Mouse (Mus musculus): ENCODE data around the gene Grm1. TPM values are rescaled to one million over a fixed set of nuclear protein-coding genes. Genes with fewer than 3 reads are reported as not detected.

The Grm1 gene
- polyA plus RNA-seq, 1 experiment from 2014 or later, result not detected

DNA sequence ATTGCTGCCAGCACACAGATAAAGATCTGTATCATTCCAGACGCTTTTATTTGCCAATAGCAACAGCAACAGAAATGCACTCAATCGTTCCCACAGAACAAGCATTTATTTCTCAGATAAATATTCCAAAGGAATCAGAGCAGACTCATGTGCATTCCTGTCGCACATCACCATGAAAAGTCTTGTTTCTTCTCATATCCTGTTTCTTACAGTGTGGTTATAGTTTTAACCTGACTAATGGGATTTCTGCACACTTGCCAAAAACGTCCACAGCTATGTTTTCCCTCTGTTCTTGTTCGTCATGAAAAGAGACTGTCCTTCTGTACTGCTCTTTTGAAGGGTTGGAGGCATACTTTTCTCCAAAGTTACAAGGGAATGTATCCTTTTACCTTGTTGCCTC, 217.4 kb downstream of the Grm1 start:
- H3K4me2 ChIP-seq (ENCODE audit: low read length), result no peak overlapping the region
- 57% methylated on average over 5 of the region's 5 CpGs for WGBS

DNA sequence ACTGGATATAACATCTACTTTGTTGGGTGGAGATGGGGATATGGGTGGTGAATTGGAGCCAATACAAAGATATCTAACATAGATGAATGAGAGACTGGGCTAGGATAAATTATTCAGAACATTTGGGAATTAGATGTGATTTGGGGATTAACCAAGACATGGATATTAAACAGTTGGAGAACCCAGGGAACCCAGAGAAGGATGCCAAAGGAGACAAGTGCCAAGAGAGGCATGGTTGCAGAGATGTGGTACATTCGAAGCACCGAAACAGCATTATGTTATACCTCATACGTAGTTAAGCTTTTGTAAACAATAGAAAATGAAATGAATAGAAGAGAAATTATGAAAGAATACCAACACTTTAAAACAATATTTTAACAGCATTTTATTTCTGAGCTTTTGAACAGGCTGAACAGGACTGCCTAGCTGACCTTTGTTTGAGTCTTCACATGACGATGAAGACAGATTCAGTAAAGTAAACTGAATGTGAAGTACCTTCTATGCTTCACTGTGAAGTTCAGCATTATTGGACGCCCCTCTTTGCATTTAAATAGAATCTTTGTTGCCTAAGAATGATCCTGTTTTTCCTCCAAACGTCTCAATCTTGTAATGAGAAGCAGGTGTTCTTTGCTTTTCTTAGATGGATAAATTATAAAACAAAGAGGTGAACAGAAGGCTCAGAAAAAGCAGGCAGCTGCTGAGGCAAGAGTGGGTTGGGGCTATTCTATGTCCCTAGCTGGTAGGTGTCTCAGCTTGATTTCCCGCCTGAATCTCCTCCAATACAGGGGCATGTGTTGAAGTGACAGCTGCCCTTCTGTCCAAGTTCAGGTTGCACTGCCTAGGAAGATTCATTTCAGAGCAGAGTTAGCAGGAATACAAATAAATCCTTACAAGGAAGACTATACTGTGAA, 234.5 kb downstream of the Grm1 start:
- H3K36me3 ChIP-seq (ENCODE audit: control insufficient read depth, insufficient read depth, low read length), result no peaks in the 10 kb centered on the region
- H3K9me3 ChIP-seq (ENCODE audit: control insufficient read depth, low read length), result no peaks in the 10 kb centered on the region
- no peak overlapping the region for H3K4me2 ChIP-seq (ENCODE audit: low read length)
- no peaks in the 10 kb centered on the region for H3K27me3 ChIP-seq (ENCODE audit: control insufficient read depth, insufficient read depth, low read length)
- 69% methylated on average over 7 of the region's 7 CpGs for WGBS
- no peaks in the 10 kb centered on the region for H3K4me1 ChIP-seq (ENCODE audit: control insufficient read depth in 2 of 2, insufficient read depth in 2 of 2, low read length in 2 of 2)
- no peak overlapping the region for H3K27ac ChIP-seq (replicated peaks in 1 of 2; ENCODE audit: control insufficient read depth in 1 of 2, insufficient read depth in 1 of 2, low read depth in 2 of 2, low read length in 2 of 2)
- H3K4me3 ChIP-seq (ENCODE audit: control insufficient read depth in 1 of 2, insufficient read depth in 1 of 2, low read depth in 1 of 2, low read length in 2 of 2), result no peak overlapping the region
- no peak for ATAC-seq (ENCODE audit: insufficient number of reproducible peaks, insufficient read depth, low FRiP score, low read depth)
- no peak overlapping the region for H3K9ac ChIP-seq (ENCODE audit: low read length)

More for the DNA sequence above, 217.4 kb downstream of the Grm1 start:
- Histone ChIP-seq H3K36me3 (ENCODE audit: control insufficient read depth, insufficient read depth, low read length) (no peaks in the 10 kb centered on the region), H3K4me3 (ENCODE audit: control insufficient read depth in 1 of 2, insufficient read depth in 1 of 2, low read depth in 1 of 2, low read length in 2 of 2) (no peak overlapping the region), H3K9me3 (ENCODE audit: control insufficient read depth, low read length) (no peaks in the 10 kb centered on the region), H3K27ac (replicated peaks in 1 of 2; ENCODE audit: control insufficient read depth in 1 of 2, insufficient read depth in 1 of 2, low read depth in 2 of 2, low read length in 2 of 2) (no peak overlapping the region), H3K27me3 (ENCODE audit: control insufficient read depth, insufficient read depth, low read length) (no peaks in the 10 kb centered on the region), H3K9ac (ENCODE audit: low read length) (no peak overlapping the region), H3K4me1 (ENCODE audit: control insufficient read depth in 2 of 2, insufficient read depth in 2 of 2, low read length in 2 of 2) (no peaks in the 10 kb centered on the region)
- ATAC-seq (ENCODE audit: insufficient number of reproducible peaks, insufficient read depth, low FRiP score, low read depth), result no peak

DNA sequence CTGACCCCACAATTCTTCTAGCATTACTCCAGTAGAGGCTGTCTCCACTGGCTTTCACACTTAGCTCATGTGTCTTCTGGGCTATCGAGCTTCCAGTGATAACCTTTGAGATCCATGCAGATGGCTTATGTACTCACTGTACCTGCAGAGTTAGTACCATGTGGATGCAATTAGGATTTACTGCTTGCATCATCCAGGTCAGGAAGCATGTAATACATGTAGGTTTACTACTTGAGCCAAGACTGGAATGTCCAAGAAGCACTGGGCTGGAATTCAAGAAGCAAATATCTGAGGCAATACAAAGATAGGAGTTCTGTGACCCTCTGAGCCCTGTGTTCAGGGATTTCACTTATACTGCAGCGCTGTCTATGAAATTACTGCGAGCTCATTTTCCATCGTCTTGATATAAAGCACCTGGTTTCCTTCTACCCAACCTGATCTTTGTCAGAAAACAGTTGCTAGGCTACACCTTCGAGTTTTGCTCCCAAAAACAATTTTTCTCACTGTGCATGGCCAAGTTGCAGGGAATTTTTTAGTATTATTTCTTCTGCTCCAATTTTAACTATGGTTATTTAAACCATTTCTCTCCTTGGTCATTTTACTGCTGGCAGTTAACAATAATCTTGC, 237.0 kb downstream of the Grm1 start:
- no peak for ATAC-seq (ENCODE audit: insufficient number of reproducible peaks, insufficient read depth, low FRiP score, low read depth)
- H3K4me2 ChIP-seq (ENCODE audit: low read length), result no peak overlapping the region
- H3K9ac ChIP-seq (ENCODE audit: low read length), result no peak overlapping the region
- no peaks in the 10 kb centered on the region for H3K36me3 ChIP-seq (ENCODE audit: control insufficient read depth, insufficient read depth, low read length)
- no peaks in the 10 kb centered on the region for H3K4me1 ChIP-seq (ENCODE audit: control insufficient read depth in 2 of 2, insufficient read depth in 2 of 2, low read length in 2 of 2)
- 72% methylated on average over 5 of the region's 5 CpGs for WGBS
- no peaks in the 10 kb centered on the region for H3K27me3 ChIP-seq (ENCODE audit: control insufficient read depth, insufficient read depth, low read length)
- H3K4me3 ChIP-seq (ENCODE audit: control insufficient read depth in 1 of 2, insufficient read depth in 1 of 2, low read depth in 1 of 2, low read length in 2 of 2), result no peak overlapping the region
- H3K27ac ChIP-seq (replicated peaks in 1 of 2; ENCODE audit: control insufficient read depth in 1 of 2, insufficient read depth in 1 of 2, low read depth in 2 of 2, low read length in 2 of 2), result no peak overlapping the region
- no peaks in the 10 kb centered on the region for H3K9me3 ChIP-seq (ENCODE audit: control insufficient read depth, low read length)

DNA sequence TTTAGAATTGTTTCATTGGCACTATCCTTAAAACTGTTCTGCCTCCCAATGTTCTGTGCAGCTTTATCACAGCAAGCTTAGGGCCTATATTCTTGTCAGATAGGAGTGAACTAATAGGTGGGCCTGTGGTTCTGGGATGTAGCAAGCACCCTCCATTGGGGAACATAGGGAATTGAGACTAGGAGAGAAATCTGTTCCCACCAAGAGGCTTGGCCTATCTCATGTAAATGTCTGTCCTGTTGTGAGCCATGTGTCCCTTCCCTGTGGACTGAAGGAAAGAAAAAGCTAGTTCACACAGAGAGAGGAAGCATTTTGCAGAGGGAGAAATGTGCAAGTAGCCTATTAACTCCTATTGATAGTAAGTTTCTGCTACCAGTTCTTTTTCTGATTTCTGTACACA, 246.8 kb downstream of the Grm1 start:
- Histone ChIP-seq H3K4me2 (ENCODE audit: low read length) (no peak overlapping the region), H3K4me3 (ENCODE audit: control insufficient read depth in 1 of 2, insufficient read depth in 1 of 2, low read depth in 1 of 2, low read length in 2 of 2) (no peak overlapping the region), H3K36me3 (ENCODE audit: control insufficient read depth, insufficient read depth, low read length) (no peaks in the 10 kb centered on the region), H3K9ac (ENCODE audit: low read length) (no peak overlapping the region), H3K27ac (replicated peaks in 1 of 2; ENCODE audit: control insufficient read depth in 1 of 2, insufficient read depth in 1 of 2, low read depth in 2 of 2, low read length in 2 of 2) (no peak overlapping the region), H3K27me3 (ENCODE audit: control insufficient read depth, insufficient read depth, low read length) (no peaks in the 10 kb centered on the region), H3K9me3 (ENCODE audit: control insufficient read depth, low read length) (no peaks in the 10 kb centered on the region), H3K4me1 (ENCODE audit: control insufficient read depth in 2 of 2, insufficient read depth in 2 of 2, low read length in 2 of 2) (no peaks in the 10 kb centered on the region)
- ATAC-seq (ENCODE audit: insufficient number of reproducible peaks, insufficient read depth, low FRiP score, low read depth), result no peak

DNA sequence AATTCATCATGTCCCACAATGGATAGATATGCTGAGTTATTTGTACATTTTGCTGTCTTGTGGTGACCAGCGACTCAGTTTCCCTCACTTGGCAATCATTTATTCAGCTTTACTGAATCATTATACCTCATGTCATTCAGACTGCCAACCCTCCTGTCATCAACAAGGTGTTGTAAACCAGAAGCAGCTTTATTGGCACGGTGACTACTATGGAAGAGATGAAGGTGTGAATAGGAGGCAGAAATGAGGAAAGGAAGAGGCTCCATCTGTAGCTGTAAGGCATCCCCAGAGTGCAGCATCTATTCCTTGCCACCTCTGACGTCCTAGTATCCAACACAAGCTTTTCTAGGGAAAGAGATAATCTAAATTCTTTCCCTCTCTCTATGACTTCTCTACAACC, 247.3 kb downstream of the Grm1 start:
- WGBS, result 64% methylated on average over 3 of the region's 3 CpGs
- no peaks in the 10 kb centered on the region for H3K9me3 ChIP-seq (ENCODE audit: control insufficient read depth, low read length)
- H3K9ac ChIP-seq (ENCODE audit: low read length), result no peak overlapping the region
- no peak overlapping the region for H3K4me2 ChIP-seq (ENCODE audit: low read length)
- no peak overlapping the region for H3K27ac ChIP-seq (replicated peaks in 1 of 2; ENCODE audit: control insufficient read depth in 1 of 2, insufficient read depth in 1 of 2, low read depth in 2 of 2, low read length in 2 of 2)
- H3K36me3 ChIP-seq (ENCODE audit: control insufficient read depth, insufficient read depth, low read length), result no peaks in the 10 kb centered on the region
- no peaks in the 10 kb centered on the region for H3K27me3 ChIP-seq (ENCODE audit: control insufficient read depth, insufficient read depth, low read length)
- no peak for ATAC-seq (ENCODE audit: insufficient number of reproducible peaks, insufficient read depth, low FRiP score, low read depth)
- H3K4me1 ChIP-seq (ENCODE audit: control insufficient read depth in 2 of 2, insufficient read depth in 2 of 2, low read length in 2 of 2), result no peaks in the 10 kb centered on the region
- no peak overlapping the region for H3K4me3 ChIP-seq (ENCODE audit: control insufficient read depth in 1 of 2, insufficient read depth in 1 of 2, low read depth in 1 of 2, low read length in 2 of 2)

DNA sequence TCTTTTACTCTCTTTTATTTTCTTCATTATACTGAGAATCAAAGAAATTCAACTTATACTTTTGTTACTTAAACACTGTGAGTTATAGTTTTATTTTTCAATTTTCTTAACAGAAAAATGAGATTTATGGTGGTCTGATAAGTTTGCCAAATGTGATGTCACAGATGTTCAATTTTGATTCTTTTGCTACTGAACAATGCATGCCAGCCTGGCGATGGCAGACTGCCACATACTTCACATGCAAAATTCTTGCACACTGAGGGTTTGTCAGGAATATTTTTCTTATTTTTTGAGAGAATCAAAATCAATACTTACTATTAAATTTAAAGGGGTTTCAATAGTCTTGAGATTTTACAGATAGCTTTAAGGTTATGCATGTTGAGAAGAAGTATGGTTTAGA, 251.0 kb downstream of the Grm1 start:
- WGBS, result 76% methylated on average over 1 of the region's 1 CpGs

DNA sequence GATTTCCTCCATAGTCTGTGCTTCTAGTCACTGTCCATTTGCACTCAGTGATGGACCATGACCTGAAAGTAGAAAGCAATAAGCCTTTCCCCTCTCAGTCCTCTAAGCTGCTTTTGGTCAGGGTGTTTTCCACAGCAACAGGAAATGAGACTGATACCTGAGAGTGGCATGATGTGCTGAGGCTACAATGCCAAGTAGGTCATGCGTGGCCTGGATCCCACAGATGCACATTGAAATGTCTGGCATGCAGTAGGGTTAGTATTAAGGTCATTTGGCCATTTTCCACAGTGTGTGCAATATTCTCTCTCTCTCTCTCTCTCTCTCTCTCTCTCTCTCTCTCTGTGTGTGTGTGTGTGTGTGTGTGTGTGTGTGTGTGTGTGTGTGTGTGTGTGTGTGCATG, 254.8 kb downstream of the Grm1 start:
- no peaks in the 10 kb centered on the region for H3K36me3 ChIP-seq (ENCODE audit: control insufficient read depth, insufficient read depth, low read length)
- no peaks in the 10 kb centered on the region for H3K9me3 ChIP-seq (ENCODE audit: control insufficient read depth, low read length)
- H3K27me3 ChIP-seq (ENCODE audit: control insufficient read depth, insufficient read depth, low read length), result no peaks in the 10 kb centered on the region
- no peak for ATAC-seq (ENCODE audit: insufficient number of reproducible peaks, insufficient read depth, low FRiP score, low read depth)
- H3K27ac ChIP-seq (replicated peaks in 1 of 2; ENCODE audit: control insufficient read depth in 1 of 2, insufficient read depth in 1 of 2, low read depth in 2 of 2, low read length in 2 of 2), result no peak overlapping the region
- WGBS, result 75% methylated on average over 1 of the region's 1 CpGs
- no peak overlapping the region for H3K4me3 ChIP-seq (ENCODE audit: control insufficient read depth in 1 of 2, insufficient read depth in 1 of 2, low read depth in 1 of 2, low read length in 2 of 2)
- H3K9ac ChIP-seq (ENCODE audit: low read length), result no peak overlapping the region
- no peak overlapping the region for H3K4me2 ChIP-seq (ENCODE audit: low read length)
- H3K4me1 ChIP-seq (ENCODE audit: control insufficient read depth in 2 of 2, insufficient read depth in 2 of 2, low read length in 2 of 2), result no peaks in the 10 kb centered on the region

More for the DNA sequence above, 251.0 kb downstream of the Grm1 start:
- Histone ChIP-seq H3K27me3 (ENCODE audit: control insufficient read depth, insufficient read depth, low read length) (no peaks in the 10 kb centered on the region), H3K27ac (replicated peaks in 1 of 2; ENCODE audit: control insufficient read depth in 1 of 2, insufficient read depth in 1 of 2, low read depth in 2 of 2, low read length in 2 of 2) (no peak overlapping the region), H3K4me2 (ENCODE audit: low read length) (no peak overlapping the region), H3K36me3 (ENCODE audit: control insufficient read depth, insufficient read depth, low read length) (no peaks in the 10 kb centered on the region), H3K9ac (ENCODE audit: low read length) (no peak overlapping the region), H3K4me3 (ENCODE audit: control insufficient read depth in 1 of 2, insufficient read depth in 1 of 2, low read depth in 1 of 2, low read length in 2 of 2) (no peak overlapping the region), H3K9me3 (ENCODE audit: control insufficient read depth, low read length) (no peaks in the 10 kb centered on the region), H3K4me1 (ENCODE audit: control insufficient read depth in 2 of 2, insufficient read depth in 2 of 2, low read length in 2 of 2) (no peaks in the 10 kb centered on the region)
- no peak for ATAC-seq (ENCODE audit: insufficient number of reproducible peaks, insufficient read depth, low FRiP score, low read depth)
